Mouse (Mus musculus): ENCODE results near the gene Rsph6a. TPM values are rescaled to one million over a fixed set of nuclear protein-coding genes. Genes with fewer than 3 reads are reported as not detected.
"Not testable (repeated sequence)": the region's sequence is repeated elsewhere in the genome, so short reads cannot be mapped to it uniquely, and the experiment has no call there.

The Rsph6a gene
- polyA plus RNA-seq, 1 experiment from 2014 or later, result not detected

GRCm38 (mm10) chr7:19051161-19051560 lies 3.3 kb upstream of the Rsph6a start:
- H3K36me3 ChIP-seq (replicated peaks), result peaks cover 100% of the 10 kb centered on the region
- H3K4me1 ChIP-seq, result peaks cover 13% of the 10 kb centered on the region
- 63% methylated on average over 4 of the region's 4 CpGs for WGBS
- no peak overlapping the region for H3K4me3 ChIP-seq
- no peaks in the 10 kb centered on the region for H3K9me3 ChIP-seq
- no peak overlapping the region for H3K27ac ChIP-seq (replicated peaks)
- H3K27me3 ChIP-seq (replicated peaks; ENCODE audit: low read depth, poor library complexity, severe bottlenecking), result no peaks in the 10 kb centered on the region
- DNase-seq (ENCODE audit: low spot score), result no peak

DNA sequence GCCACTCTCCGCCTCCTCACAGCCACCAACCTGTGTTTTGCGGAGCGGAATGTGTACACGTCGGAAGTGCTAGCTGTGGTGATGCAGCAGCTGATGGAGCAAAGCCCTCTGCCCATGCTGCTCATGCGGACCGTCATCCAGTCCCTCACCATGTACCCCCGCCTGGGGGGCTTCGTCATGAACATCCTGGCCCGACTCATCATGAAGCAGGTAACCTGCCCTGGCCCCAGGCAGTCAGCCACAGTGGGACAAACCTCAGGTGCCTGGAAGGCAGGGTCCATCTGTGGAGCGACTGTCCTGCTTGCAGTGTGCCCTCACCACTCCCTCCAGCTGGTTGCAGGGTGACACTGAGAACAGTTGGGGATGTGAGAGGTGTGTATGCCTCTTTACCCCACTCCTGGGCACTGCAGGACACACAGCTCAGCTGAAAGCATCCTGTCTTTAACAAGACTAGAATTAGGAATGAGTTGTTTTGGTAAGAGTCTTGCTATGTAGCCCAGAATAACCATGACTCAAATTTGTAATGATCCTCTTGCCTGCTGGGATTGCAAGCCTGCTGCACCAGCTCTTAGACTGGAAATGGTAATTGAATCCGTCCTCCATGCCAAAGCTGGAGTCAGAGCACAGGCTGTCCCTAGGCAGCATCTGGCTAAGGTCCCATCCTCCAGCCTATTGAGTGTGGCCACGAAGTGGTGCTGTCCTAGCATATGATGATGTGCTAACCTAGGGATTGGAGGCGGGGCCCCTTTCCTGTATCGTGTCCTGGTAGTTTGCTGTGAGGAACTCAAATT lies 1.9 kb upstream of the Rsph6a start:
- DNase-seq (ENCODE audit: low spot score), result no peak
- Histone ChIP-seq H3K27me3 (replicated peaks; ENCODE audit: low read depth, poor library complexity, severe bottlenecking) (no peaks in the 10 kb centered on the region), H3K36me3 (replicated peaks) (peaks cover 93% of the 10 kb centered on the region), H3K27ac (replicated peaks) (no peak overlapping the region), H3K4me1 (peaks cover 13% of the 10 kb centered on the region), H3K9me3 (no peaks in the 10 kb centered on the region), H3K4me3 (no peak overlapping the region)
- WGBS, result 91% methylated on average over 15 of the region's 15 CpGs

DNA sequence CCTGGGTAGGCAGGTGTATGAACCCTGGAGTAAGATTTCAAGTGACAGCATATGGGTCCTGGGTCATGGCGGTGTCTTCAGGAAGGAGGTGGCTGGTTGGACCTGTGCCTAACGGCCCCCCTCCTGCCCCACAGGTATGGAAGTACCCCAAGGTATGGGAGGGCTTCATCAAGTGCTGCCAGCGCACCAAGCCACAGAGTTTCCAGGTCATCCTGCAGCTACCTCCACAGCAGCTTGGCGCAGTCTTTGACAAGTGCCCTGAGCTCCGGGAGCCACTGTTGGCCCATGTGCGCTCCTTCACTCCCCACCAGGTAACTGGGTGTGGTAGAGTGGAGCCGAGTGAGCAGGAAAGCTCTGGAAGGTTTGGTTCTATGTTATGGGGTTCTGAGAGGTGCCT lies 1.4 kb upstream of the Rsph6a start:
- Histone ChIP-seq H3K27ac (replicated peaks) (no peak overlapping the region), H3K4me3 (0 out of 2 replicates have a peak overlapping the region, but pooled peaks have one; percentile 44), H3K36me3 (replicated peaks) (peaks cover 87% of the 10 kb centered on the region), H3K9me3 (no peaks in the 10 kb centered on the region), H3K27me3 (replicated peaks; ENCODE audit: low read depth, poor library complexity, severe bottlenecking) (no peaks in the 10 kb centered on the region), H3K4me1 (peaks cover 13% of the 10 kb centered on the region)
- no peak for DNase-seq (ENCODE audit: low spot score)
- 89% methylated on average over 7 of the region's 7 CpGs for WGBS

DNA sequence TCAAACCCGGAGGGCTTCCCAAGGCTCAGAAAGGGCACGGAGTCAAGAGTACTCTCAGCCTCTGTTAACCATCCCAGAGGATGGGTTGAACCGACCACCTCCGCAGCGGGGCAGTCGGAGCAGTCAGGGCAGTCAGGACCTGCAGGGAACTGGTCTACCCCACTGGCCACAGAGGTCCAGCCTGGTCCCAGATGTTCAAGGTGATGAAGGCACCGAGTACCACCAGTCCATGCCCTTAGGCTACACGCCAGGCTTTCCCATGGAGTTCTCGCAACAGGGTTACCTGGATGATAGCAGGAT lies 237 bp downstream of the Rsph6a start:
- Histone ChIP-seq H3K36me3 (replicated peaks) (peaks cover 71% of the 10 kb centered on the region), H3K27ac (replicated peaks) (peak overlapping the region; percentile 8), H3K9me3 (no peaks in the 10 kb centered on the region), H3K4me1 (peaks cover 13% of the 10 kb centered on the region), H3K27me3 (replicated peaks; ENCODE audit: low read depth, poor library complexity, severe bottlenecking) (no peaks in the 10 kb centered on the region), H3K4me3 (peak overlapping the region; percentile 44; the same call in 1 of the 2 replicates)
- WGBS, result 68% methylated on average over 9 of the region's 9 CpGs
- no peak for DNase-seq (ENCODE audit: low spot score)

DNA sequence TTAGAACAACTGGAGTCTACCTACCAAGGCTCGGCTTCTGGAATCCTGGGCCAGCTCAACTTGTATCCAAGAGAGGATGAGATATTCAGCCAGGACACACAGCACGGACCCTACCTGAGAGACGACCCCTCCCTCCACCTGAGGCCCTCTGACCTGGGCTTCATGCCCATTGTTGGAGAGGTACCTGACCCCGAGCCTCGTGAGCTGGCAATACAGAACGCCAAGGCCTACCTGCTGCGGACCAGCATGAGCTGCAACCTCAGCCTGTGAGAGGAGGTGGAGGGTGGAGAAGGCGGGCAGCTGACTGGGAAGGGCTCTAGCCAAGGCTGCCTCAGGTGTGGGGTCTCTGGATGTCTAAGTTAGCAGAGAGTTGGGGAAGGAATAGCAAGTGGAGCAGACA lies 618 bp downstream of the Rsph6a start:
- no peak overlapping the region for H3K27ac ChIP-seq (replicated peaks)
- no peak for DNase-seq (ENCODE audit: low spot score)
- WGBS, result 91% methylated on average over 8 of the region's 8 CpGs
- no peak overlapping the region for H3K4me3 ChIP-seq
- H3K27me3 ChIP-seq (replicated peaks; ENCODE audit: low read depth, poor library complexity, severe bottlenecking), result no peaks in the 10 kb centered on the region
- H3K36me3 ChIP-seq (replicated peaks), result peaks cover 67% of the 10 kb centered on the region
- H3K4me1 ChIP-seq, result peaks cover 13% of the 10 kb centered on the region
- H3K9me3 ChIP-seq, result no peaks in the 10 kb centered on the region

DNA sequence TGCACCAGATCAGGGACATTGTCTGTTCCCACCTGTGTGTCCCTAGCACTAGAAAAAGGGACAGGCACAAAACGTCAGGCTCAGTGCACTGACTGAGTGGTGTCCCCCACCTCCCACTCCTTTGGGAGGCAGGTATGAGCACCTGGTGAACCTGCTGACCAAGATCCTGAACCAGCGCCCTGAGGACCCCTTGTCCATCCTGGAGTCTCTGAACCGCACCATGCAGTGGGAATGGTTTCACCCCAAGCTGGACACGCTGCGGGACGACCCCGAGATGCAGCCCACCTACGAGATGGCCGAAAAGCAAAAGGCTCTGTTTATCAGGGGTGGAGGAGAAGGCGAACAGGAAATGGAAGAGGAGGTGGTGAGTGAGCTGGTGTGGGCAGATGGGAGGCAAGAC lies 2.9 kb downstream of the Rsph6a start:
- H3K27me3 ChIP-seq (replicated peaks; ENCODE audit: low read depth, poor library complexity, severe bottlenecking), result no peaks in the 10 kb centered on the region
- WGBS, result 88% methylated on average over 10 of the region's 10 CpGs
- H3K9me3 ChIP-seq, result no peaks in the 10 kb centered on the region
- no peak overlapping the region for H3K4me3 ChIP-seq
- DNase-seq (ENCODE audit: low spot score), result no peak
- peaks cover 44% of the 10 kb centered on the region for H3K36me3 ChIP-seq (replicated peaks)
- H3K4me1 ChIP-seq, result peaks cover 13% of the 10 kb centered on the region
- H3K27ac ChIP-seq (replicated peaks), result no peak overlapping the region

GRCm38 (mm10) chr7:19065896-19066295 lies 11.4 kb downstream of the Rsph6a start:
- DNase-seq (ENCODE audit: low spot score), result no peak
- Histone ChIP-seq H3K9me3 (peaks cover 10% of the 10 kb centered on the region), H3K36me3 (replicated peaks) (no peaks in the 10 kb centered on the region), H3K27ac (replicated peaks) (no peak overlapping the region), H3K4me3 (peak overlapping the region; percentile 32; the same call in 1 of the 2 replicates), H3K27me3 (replicated peaks; ENCODE audit: low read depth, poor library complexity, severe bottlenecking) (peaks cover 43% of the 10 kb centered on the region), H3K4me1 (no peaks in the 10 kb centered on the region)
- 52% methylated on average over 13 of the region's 13 CpGs for WGBS

- Histone ChIP-seq H3K27ac (replicated peaks) (no peak overlapping the region), H3K27me3 (replicated peaks; ENCODE audit: low read depth, poor library complexity, severe bottlenecking) (peaks cover 43% of the 10 kb centered on the region), H3K9me3 (peaks cover 10% of the 10 kb centered on the region), H3K36me3 (replicated peaks) (no peaks in the 10 kb centered on the region), H3K4me1 (no peaks in the 10 kb centered on the region), H3K4me3 (no peak overlapping the region)
- 43% methylated on average over 14 of the region's 14 CpGs for WGBS
- no peak for DNase-seq (ENCODE audit: low spot score)
Observed at GRCm38 (mm10) chr7:19067063-19067462, 12.6 kb downstream of the Rsph6a start.

DNA sequence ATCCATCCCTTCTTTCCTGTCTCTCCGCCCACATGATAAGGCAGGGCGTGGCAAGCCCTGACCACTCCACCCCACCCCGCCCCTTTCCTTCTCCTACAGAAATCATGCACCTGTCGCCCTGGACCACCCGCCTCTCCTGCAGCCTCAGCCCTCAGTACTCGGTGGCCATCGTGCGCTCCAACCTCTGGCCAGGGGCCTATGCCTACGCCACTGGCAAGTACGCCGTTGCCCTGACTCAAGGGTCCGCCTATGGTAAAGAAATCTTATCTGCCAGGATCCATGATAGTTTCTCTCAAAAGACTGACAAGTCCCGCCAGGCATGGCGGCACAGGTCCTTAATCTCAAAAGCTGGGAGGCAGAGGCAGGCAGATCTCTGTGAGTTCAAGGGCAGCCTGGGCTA lies 13.4 kb downstream of the Rsph6a start:
- Histone ChIP-seq H3K27ac (replicated peaks) (no peak overlapping the region), H3K4me1 (no peaks in the 10 kb centered on the region), H3K27me3 (replicated peaks; ENCODE audit: low read depth, poor library complexity, severe bottlenecking) (peaks cover 43% of the 10 kb centered on the region), H3K9me3 (peaks cover 10% of the 10 kb centered on the region), H3K4me3 (no peak overlapping the region), H3K36me3 (replicated peaks) (no peaks in the 10 kb centered on the region)
- no peak for DNase-seq (ENCODE audit: low spot score)
- 68% methylated on average over 14 of the region's 14 CpGs for WGBS

GRCm38 (mm10) chr7:19068707-19069106 lies 14.2 kb downstream of the Rsph6a start:
- Histone ChIP-seq H3K9me3 (peaks cover 10% of the 10 kb centered on the region), H3K4me3 (no peak overlapping the region), H3K27me3 (replicated peaks; ENCODE audit: low read depth, poor library complexity, severe bottlenecking) (peaks cover 43% of the 10 kb centered on the region), H3K36me3 (replicated peaks) (no peaks in the 10 kb centered on the region), H3K4me1 (no peaks in the 10 kb centered on the region), H3K27ac (replicated peaks) (no peak overlapping the region)
- 7% methylated on average over 2 of the region's 2 CpGs for WGBS
- DNase-seq (ENCODE audit: low spot score), result peak; percentile 75

- no peak for DNase-seq (ENCODE audit: low spot score)
- peaks cover 10% of the 10 kb centered on the region for H3K9me3 ChIP-seq
- no peak overlapping the region for H3K4me3 ChIP-seq
- H3K27me3 ChIP-seq (replicated peaks; ENCODE audit: low read depth, poor library complexity, severe bottlenecking), result peaks cover 37% of the 10 kb centered on the region
- no peaks in the 10 kb centered on the region for H3K4me1 ChIP-seq
- no peaks in the 10 kb centered on the region for H3K36me3 ChIP-seq (replicated peaks)
- 54% methylated on average over 3 of the region's 3 CpGs for WGBS
- H3K27ac ChIP-seq (replicated peaks), result no peak overlapping the region
Observed at GRCm38 (mm10) chr7:19069500-19069899, 15.0 kb downstream of the Rsph6a start.

- peaks cover 22% of the 10 kb centered on the region for H3K27me3 ChIP-seq (replicated peaks; ENCODE audit: low read depth, poor library complexity, severe bottlenecking)
- H3K9me3 ChIP-seq; H3K4me3 ChIP-seq; DNase-seq (ENCODE audit: low spot score); H3K27ac ChIP-seq (replicated peaks); H3K36me3 ChIP-seq (replicated peaks); H3K4me1 ChIP-seq: not testable (repeated sequence)
- WGBS, result 55% methylated on average over 3 of the region's 3 CpGs
Observed at GRCm38 (mm10) chr7:19071024-19071423, 16.5 kb downstream of the Rsph6a start.

DNA sequence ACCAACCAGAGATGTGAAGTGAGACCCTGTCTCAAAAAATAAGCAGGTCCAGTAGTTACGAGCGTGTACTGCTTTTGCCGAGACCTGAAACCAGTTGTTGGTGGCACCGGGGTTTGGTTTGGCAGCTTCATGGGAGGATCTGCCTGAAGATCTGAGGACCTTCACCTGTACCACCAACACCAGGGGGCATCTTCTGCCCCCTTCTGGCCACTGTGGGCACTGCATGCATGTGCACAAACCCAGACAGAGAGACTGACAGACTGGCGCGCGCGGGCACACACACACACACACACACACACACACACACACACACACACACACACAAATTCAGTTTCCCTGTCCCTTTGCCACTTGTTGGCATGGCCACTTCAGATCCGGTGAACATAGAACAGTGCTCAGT lies 19.0 kb downstream of the Rsph6a start:
- H3K36me3 ChIP-seq (replicated peaks), result peaks cover 10% of the 10 kb centered on the region
- 87% methylated on average over 9 of the region's 9 CpGs for WGBS

More for the DNA sequence above, 19.0 kb downstream of the Rsph6a start:
- no peaks in the 10 kb centered on the region for H3K27me3 ChIP-seq (replicated peaks; ENCODE audit: low read depth, poor library complexity, severe bottlenecking)
- peaks cover 25% of the 10 kb centered on the region for H3K4me1 ChIP-seq
- H3K9me3 ChIP-seq, result no peaks in the 10 kb centered on the region
- peak; percentile 54 for DNase-seq (ENCODE audit: low spot score)
- H3K27ac ChIP-seq (replicated peaks), result no peak overlapping the region
- H3K4me3 ChIP-seq, result no peak overlapping the region
